Mouse (Mus musculus) limb, embryonic 13.5 days (tissue): ENCODE results near the gene Ifnl3. TPM values are rescaled to one million over a fixed set of nuclear protein-coding genes. Genes with fewer than 3 reads are reported as not detected.
"Not testable (repeated sequence)": the region's sequence is repeated elsewhere in the genome, so short reads cannot be mapped to it uniquely, and the experiment has no call there.

ENCODE experiments used
- ATAC-seq: fragments of 200-750 bp; cut with Nextera tagmentation; 2 replicates; pipeline ENCODE4 v1.8.0; 2017; ENCODE audit warnings: low read depth, moderate number of reproducible peaks, moderate TSS enrichment; ENCODE audit not compliant: low FRiP score
- H3K27ac ChIP-seq: fragments of 300-500 bp; sonication (generic); 2 replicates; pipeline ENCODE4 v1.5.1; 2015; ENCODE audit warnings: inconsistent platforms, mild to moderate bottlenecking, moderate library complexity
- H3K27me3 ChIP-seq: fragments of 300-500 bp; sonication (generic); 2 replicates; pipeline ENCODE4 v1.6.1; 2015; ENCODE audit warnings: mild to moderate bottlenecking, inconsistent platforms
- H3K36me3 ChIP-seq: fragments of 300-500 bp; sonication (generic); 2 replicates; pipeline ENCODE4 v1.6.1; 2015; ENCODE audit warnings: inconsistent platforms, mild to moderate bottlenecking, moderate library complexity
- H3K4me1 ChIP-seq: fragments of 300-500 bp; sonication (generic); 2 replicates; pipeline ENCODE4 v1.6.1; 2015; ENCODE audit warnings: inconsistent platforms
- H3K4me2 ChIP-seq: fragments of 300-500 bp; sonication (generic); replicated peaks from 2 replicates; pipeline ENCODE4 v1.6.1; 2015; ENCODE audit warnings: inconsistent platforms, mild to moderate bottlenecking, moderate library complexity
- H3K4me3 ChIP-seq: fragments of 300-500 bp; sonication (generic); 2 replicates; pipeline ENCODE4 v1.5.1; 2015; ENCODE audit warnings: moderate library complexity, mild to moderate bottlenecking, inconsistent platforms
- H3K9ac ChIP-seq: fragments of 300-500 bp; sonication (generic); 2 replicates; pipeline ENCODE4 v1.6.1; 2015; ENCODE audit warnings: mild to moderate bottlenecking, inconsistent platforms
- H3K9me3 ChIP-seq: fragments of 300-500 bp; sonication (generic); 2 replicates; pipeline ENCODE4 v1.6.1; 2016; ENCODE audit warnings: inconsistent platforms
- WGBS: fragments of 180-500 bp; shearing (Covaris S2); methylation state at CpG from one replicate; pipeline ENCODE4 v1.1.7; 2015; 5-methylcytosine and 5-hydroxymethylcytosine counted together
- polyA plus RNA-seq: library from polyadenylated mRNA; unstranded; fragments of >200 nt; fragmentation: Nextera tagmentation; extraction: Ambion mirVana; gene quantifications from 2 replicates; pipeline ENCODE4 v1.2.1, GENCODE M21; 2015

The Ifnl3 gene
- polyA plus RNA-seq: not detected in 2 replicates

DNA sequence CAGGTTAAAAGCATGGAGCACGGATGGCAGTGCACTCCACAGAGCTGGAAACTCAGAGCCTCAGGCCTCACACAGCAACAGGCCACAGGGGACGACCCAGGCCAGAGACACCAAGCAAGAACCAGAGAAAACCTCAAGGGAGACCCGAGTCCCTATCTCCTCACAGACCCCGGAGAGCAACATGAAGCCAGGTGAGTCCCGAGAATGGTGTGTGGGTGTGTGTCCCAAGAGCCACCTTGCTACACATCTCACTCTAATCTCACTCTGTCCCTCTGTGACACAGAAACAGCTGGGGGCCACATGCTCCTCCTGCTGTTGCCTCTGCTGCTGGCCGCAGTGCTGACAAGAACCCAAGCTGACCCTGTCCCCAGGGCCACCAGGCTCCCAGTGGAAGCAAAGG lies at the start of gene Ifnl3:
Gene Ifnl3, plus strand, starts transcription at position 301 of the 400 bp plus-strand sequence.
- H3K9me3 ChIP-seq, ATAC-seq, H3K27ac ChIP-seq, H3K4me2 ChIP-seq, H3K36me3 ChIP-seq, H3K4me1 ChIP-seq, H3K27me3 ChIP-seq, H3K9ac ChIP-seq, H3K4me3 ChIP-seq: not testable (repeated sequence)
- WGBS: 69% methylated on average over 5 of the region's 6 CpGs

DNA sequence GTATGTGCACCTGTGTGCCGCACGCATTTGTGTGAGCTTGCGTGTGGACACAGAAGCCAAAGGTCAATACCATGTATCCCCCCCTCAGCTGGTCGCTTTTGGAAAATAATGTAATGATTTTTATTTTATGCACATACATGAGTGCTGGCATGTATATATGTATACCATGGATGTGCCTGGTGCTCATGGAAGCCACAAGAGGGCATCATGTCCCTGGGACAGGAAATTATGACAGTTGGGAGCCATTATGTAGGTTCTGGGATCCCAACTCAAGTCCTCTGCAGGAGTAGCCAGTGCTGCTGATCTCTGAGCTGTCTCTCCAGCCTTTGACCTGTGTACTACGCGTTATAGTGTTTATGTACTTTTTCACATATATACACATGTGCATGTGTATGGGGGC lies 46.4 kb upstream of the Ifnl3 start:
- Histone ChIP-seq H3K4me1 (peaks cover 5% of the 10 kb centered on the region; the same call in 1 of the 2 replicates), H3K9ac (no peak overlapping the region), H3K36me3 (no peaks in the 10 kb centered on the region), H3K4me3 (no peak overlapping the region), H3K4me2 (no peak overlapping the region), H3K27me3 (no peaks in the 10 kb centered on the region), H3K9me3 (no peaks in the 10 kb centered on the region), H3K27ac (no peak overlapping the region)
- no peak for ATAC-seq
- WGBS: 87% methylated on average over 6 of the region's 6 CpGs

DNA sequence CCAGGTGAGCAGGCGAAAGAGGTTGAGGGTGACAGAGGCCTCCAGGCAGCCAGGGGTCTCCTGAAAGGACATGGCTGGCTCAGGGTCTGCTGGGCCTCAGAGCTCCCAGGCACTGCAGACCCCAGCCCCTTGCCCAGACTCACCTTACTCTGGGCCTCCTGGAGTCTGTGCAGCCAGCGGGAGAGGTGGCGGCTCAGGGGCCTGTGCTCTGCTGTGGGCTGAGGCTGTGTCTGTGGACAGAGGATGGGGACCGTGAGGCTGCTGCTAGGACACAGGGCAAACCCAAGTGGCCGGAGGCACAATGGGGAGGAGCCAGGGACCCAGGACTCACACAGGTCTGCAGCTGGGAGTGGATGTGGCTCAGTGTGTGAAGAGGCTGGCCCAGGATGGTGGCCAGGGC lies 45.3 kb upstream of the Ifnl3 start:
- WGBS: 80% methylated on average over 5 of the region's 5 CpGs
- Histone ChIP-seq H3K9me3 (no peaks in the 10 kb centered on the region), H3K27me3 (no peaks in the 10 kb centered on the region), H3K9ac (no peak overlapping the region), H3K4me1 (peaks cover 5% of the 10 kb centered on the region; the same call in 1 of the 2 replicates), H3K36me3 (no peaks in the 10 kb centered on the region), H3K4me2 (no peak overlapping the region), H3K4me3 (no peak overlapping the region), H3K27ac (no peak overlapping the region)
- ATAC-seq: no peak

DNA sequence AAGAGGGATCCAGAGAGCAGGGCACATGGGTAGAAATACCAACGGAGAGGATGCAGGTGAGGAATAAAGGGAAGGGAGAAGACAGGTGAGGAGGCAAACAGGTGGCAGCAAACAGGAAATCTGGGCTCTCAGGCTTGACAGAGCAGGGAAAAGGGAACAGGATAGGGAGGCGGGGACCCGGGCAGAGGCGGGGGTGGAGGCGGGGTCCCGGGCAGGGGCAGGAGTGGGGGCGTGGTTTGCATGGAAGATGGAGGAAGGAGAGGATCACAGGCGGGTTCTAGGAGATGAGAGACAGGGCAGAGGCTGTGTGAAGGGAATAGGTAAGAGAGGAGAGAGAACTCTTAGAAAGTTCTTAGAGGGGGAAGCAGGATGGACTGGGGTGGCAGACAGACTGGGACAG lies 43.8 kb upstream of the Ifnl3 start:
- H3K27me3 ChIP-seq: no peaks in the 10 kb centered on the region
- H3K4me3 ChIP-seq: no peak overlapping the region
- 8% methylated on average over 8 of the region's 8 CpGs for WGBS
- ATAC-seq: no peak
- no peaks in the 10 kb centered on the region for H3K36me3 ChIP-seq
- H3K27ac ChIP-seq: no peak overlapping the region
- no peak overlapping the region for H3K4me2 ChIP-seq
- H3K9me3 ChIP-seq: no peaks in the 10 kb centered on the region
- peaks cover 5% of the 10 kb centered on the region; the same call in 1 of the 2 replicates for H3K4me1 ChIP-seq
- H3K9ac ChIP-seq: no peak overlapping the region

DNA sequence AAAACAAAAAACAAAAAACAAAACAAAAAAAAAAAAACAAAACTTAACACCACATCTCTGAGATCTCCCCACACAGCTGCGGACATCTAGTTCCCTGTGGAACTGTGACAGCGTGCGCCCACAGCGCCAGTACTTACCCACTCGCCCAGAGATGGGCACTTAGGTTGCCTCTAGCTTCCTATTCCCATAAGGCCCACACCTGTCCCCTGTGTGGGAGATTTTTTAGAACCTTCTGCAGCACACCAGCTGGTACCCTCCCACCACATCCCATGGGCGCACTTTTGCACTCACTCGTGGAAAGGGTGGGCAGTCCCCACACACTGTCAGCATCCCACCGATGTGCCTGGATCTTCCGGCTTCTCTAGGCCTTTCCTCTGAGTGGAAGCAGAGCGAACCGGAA lies 39.8 kb upstream of the Ifnl3 start:
- Histone ChIP-seq H3K27ac (no peak overlapping the region), H3K27me3 (peaks cover 6% of the 10 kb centered on the region), H3K36me3 (no peaks in the 10 kb centered on the region), H3K9ac (no peak overlapping the region), H3K9me3 (no peaks in the 10 kb centered on the region), H3K4me2 (no peak overlapping the region), H3K4me3 (no peak overlapping the region), H3K4me1 (peaks cover 8% of the 10 kb centered on the region)
- ATAC-seq: no peak
- 87% methylated on average over 11 of the region's 11 CpGs for WGBS

DNA sequence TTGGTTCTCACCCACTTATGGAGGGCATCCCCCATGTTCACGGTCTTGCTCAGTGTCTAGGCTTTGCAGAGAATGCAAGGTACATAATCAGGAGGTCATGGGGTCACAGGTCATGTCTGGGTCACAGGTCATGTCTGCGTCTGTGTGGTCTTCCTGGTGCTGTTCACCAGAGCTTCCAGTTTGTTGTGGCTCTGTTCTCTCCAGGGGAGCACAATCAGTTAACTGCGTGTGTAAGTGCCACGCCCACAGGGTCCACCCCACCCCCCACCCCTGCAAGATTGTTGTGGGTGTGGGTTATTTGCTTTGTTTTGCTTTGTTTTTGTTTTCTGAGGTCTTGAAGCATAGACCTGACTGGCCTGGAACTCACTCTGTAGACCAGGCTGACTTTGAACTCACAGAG lies 38.4 kb upstream of the Ifnl3 start:
- Histone ChIP-seq H3K9me3 (no peaks in the 10 kb centered on the region), H3K9ac (no peak overlapping the region), H3K4me1 (peaks cover 11% of the 10 kb centered on the region), H3K36me3 (no peaks in the 10 kb centered on the region), H3K27me3 (peaks cover 12% of the 10 kb centered on the region), H3K27ac (no peak overlapping the region), H3K4me2 (no peak overlapping the region), H3K4me3 (no peak overlapping the region)
- WGBS: 23% methylated on average over 4 of the region's 4 CpGs
- ATAC-seq: no peak

DNA sequence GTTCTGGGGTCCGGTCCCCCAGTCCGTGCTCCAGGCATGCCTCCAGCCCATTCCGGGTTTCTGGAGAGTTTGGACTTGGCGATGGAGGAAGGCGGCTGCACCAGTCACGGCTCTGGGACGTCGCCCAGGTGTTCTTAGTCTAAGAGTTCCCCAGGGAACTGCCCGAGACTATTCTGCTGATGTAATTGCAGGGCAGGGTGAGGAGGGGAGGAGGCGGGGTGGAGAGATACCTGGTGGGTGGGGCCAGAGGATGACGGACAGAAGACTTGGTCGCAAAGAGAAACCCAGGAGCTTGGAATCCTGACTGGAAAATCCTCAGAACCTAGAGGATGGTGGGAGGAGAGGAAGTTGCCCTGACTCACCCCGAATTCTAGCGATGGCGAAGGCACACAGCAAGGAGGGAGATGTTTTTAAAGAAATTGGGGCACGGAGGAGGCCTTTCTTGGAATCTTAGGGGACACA lies 34.6 kb upstream of the Ifnl3 start:
- no peak overlapping the region for H3K27ac ChIP-seq
- 5% methylated on average over 16 of the region's 16 CpGs for WGBS
- H3K4me3 ChIP-seq: peak overlapping the region; percentile 33
- H3K4me2 ChIP-seq: peak overlapping the region; percentile 62
- H3K27me3 ChIP-seq: peaks cover 12% of the 10 kb centered on the region
- no peaks in the 10 kb centered on the region; the same call in 1 of the 2 replicates for H3K9me3 ChIP-seq
- ATAC-seq: no peak
- peaks cover 16% of the 10 kb centered on the region for H3K4me1 ChIP-seq
- no peaks in the 10 kb centered on the region for H3K36me3 ChIP-seq
- no peak overlapping the region; the same call in 1 of the 2 replicates for H3K9ac ChIP-seq

DNA sequence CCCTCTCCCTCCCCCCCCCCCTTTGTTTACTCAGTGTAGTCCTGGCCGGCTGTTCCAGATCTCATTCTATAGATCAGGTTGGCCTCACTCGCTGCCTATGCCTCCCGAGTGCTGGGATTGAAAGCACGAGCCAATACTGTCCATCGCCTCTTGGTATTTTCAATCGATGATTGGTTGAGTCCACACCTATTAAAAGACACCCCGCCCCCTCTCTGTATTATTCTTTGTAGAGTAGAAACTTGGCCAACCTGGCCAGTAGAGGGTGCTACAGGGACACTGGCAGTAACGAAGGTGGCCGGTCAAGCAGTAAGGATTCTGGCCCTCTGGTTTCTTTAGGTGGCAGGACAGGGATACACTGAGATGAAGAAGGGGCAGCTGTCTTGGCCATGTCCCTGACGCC lies 32.2 kb upstream of the Ifnl3 start:
- Histone ChIP-seq H3K4me3 (no peak overlapping the region), H3K27me3 (peaks cover 12% of the 10 kb centered on the region), H3K27ac (no peak overlapping the region), H3K36me3 (no peaks in the 10 kb centered on the region), H3K4me2 (peak overlapping the region; percentile 27), H3K4me1 (peaks cover 16% of the 10 kb centered on the region), H3K9ac (no peak overlapping the region), H3K9me3 (no peaks in the 10 kb centered on the region; the same call in 1 of the 2 replicates)
- ATAC-seq: no peak
- 3% methylated on average over 10 of the region's 10 CpGs for WGBS

DNA sequence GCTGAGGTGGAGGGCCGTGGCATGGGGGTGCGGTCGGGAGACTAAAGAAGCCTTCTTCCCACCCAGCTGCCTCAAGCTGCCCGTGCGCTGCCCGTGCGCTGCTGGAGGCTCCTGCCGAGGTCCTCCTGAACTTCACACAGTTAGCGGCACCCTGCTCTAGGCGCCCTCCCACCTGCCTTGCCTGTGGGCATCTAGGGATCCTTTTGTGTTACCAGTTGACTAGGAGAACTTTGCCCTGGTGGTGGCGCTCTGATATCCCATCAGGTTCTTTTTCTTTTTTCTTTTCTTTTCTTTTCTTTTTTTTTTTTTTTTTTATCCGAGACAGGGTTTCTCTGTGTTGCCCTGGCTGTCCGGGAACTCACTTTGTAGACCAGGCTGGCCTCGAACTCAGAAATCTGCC lies 31.7 kb upstream of the Ifnl3 start:
- Histone ChIP-seq H3K9ac (no peak overlapping the region), H3K4me2 (peak overlapping the region; percentile 27), H3K36me3 (no peaks in the 10 kb centered on the region), H3K27me3 (peaks cover 12% of the 10 kb centered on the region), H3K27ac (no peak overlapping the region), H3K4me3 (no peak overlapping the region), H3K4me1 (peaks cover 16% of the 10 kb centered on the region), H3K9me3 (no peaks in the 10 kb centered on the region; the same call in 1 of the 2 replicates)
- 24% methylated on average over 14 of the region's 14 CpGs for WGBS
- no peak for ATAC-seq

DNA sequence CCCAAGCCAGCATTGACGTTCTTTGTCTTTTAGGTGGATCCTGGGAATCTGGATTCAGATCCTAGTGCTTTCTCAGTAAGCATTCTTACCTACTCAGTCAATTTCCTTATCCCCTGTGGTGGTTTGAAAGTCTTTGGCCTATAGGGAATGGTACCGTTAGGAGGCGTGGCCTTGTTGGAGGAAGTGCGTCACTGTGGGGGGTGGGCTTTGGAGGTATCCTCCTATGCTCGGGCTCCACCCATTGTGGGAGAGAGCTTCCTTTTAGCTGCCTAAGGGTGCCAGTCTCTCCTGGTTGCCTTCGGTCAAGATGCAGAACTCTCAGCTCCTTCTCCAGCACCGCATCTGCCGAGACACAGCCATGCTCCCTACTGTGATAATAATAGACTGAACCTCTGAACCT lies 30.3 kb upstream of the Ifnl3 start:
- H3K9ac ChIP-seq: no peak overlapping the region
- H3K4me1 ChIP-seq: peaks cover 16% of the 10 kb centered on the region
- no peaks in the 10 kb centered on the region for H3K36me3 ChIP-seq
- no peak overlapping the region for H3K27ac ChIP-seq
- peaks cover 10% of the 10 kb centered on the region for H3K27me3 ChIP-seq
- ATAC-seq: no peak
- WGBS: 83% methylated on average over 8 of the region's 8 CpGs
- H3K9me3 ChIP-seq: no peaks in the 10 kb centered on the region; the same call in 1 of the 2 replicates
- no peak overlapping the region for H3K4me3 ChIP-seq
- no peak overlapping the region for H3K4me2 ChIP-seq

DNA sequence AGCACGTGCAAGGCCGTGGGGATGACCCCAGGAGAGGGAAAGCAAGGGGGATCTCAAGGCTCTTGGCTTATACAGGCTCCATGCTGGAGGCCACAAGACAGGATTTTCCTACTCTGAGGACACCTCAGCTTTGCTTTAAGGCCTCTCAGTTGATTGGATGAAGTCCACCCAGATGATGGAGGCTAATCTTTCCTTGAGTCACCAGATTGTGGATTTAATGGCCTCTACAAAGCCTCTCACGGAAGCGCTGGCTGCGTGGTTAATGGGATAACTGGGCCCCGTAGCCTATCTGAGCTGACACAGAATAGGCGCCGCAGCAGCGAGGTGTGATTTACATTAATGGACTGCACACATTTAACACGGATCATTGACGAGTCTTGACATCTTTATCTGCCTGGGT lies 27.2 kb upstream of the Ifnl3 start:
- WGBS: 76% methylated on average over 11 of the region's 11 CpGs

DNA sequence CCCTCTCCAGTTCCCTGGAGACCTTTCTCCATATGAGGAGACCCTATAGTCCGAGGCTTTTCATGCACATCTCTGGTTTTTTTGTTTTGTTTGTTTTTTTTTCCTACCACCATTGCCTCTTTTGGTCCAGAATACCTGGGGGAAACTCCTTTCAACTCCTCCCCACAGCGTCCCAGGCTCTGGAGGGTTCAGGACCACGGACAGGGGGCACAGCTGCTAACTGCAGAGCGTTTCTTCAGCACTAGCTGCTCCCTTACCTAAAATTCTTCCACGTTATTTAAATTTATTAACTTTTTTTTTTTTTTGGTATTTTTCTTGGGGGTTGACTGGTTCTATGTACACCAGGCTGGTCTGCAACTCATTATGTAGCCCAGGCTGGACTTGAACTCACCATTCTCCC lies 17.1 kb upstream of the Ifnl3 start:
- Histone ChIP-seq H3K4me3 (no peak overlapping the region), H3K27me3 (no peaks in the 10 kb centered on the region), H3K9me3 (peaks cover 6% of the 10 kb centered on the region; the same call in 1 of the 2 replicates), H3K27ac (no peak overlapping the region), H3K4me2 (no peak overlapping the region), H3K36me3 (no peaks in the 10 kb centered on the region), H3K9ac (no peak overlapping the region), H3K4me1 (no peaks in the 10 kb centered on the region)
- ATAC-seq: no peak
- WGBS: 3% methylated on average over 5 of the region's 5 CpGs

More for the DNA sequence above, 27.2 kb upstream of the Ifnl3 start:
- H3K4me3 ChIP-seq: no peak overlapping the region
- H3K9ac ChIP-seq: no peak overlapping the region
- no peaks in the 10 kb centered on the region for H3K27me3 ChIP-seq
- no peak overlapping the region for H3K27ac ChIP-seq
- H3K4me1 ChIP-seq: 0 out of 2 replicates have a peak, but pooled peaks cover 4% of the 10 kb centered on the region
- no peak overlapping the region for H3K4me2 ChIP-seq
- no peaks in the 10 kb centered on the region for H3K36me3 ChIP-seq
- H3K9me3 ChIP-seq: no peaks in the 10 kb centered on the region; the same call in 1 of the 2 replicates
- ATAC-seq: no peak

DNA sequence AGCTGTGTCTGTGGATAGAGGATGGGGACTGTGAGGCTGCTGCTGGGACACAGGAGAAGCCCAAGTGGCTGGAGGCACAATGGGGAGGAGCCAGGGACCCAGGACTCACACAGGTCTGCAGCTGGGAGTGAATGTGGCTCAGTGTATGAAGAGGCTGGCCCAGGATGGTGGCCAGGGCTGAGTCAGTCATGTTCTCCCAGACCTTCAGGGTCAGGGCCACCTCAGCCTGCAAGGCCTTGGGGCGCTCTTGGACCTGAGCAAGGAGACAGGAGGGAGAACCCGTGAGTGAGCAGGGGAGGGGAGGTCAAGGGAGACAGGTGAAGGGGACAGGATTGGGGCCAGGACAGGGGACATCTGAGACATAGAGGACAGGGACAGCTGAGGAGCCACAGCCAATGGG lies 13.5 kb upstream of the Ifnl3 start:
- H3K4me1 ChIP-seq, H3K27ac ChIP-seq, H3K9ac ChIP-seq, H3K4me2 ChIP-seq, H3K36me3 ChIP-seq, ATAC-seq, H3K4me3 ChIP-seq, H3K27me3 ChIP-seq, H3K9me3 ChIP-seq: not testable (repeated sequence)
- 75% methylated on average over 2 of the region's 2 CpGs for WGBS
